In genomic region chr1:146312547-146312946, GRCm38 (mm10) we compare ENCODE assay signal across 21 mouse cellular contexts.
A peak's percentile ranks its signal among the peaks of the same experiment; 100 is the strongest.
DNase-seq lines count a peak whose midpoint lies in the region; ATAC-seq lines count a peak whose summit lies in the region.
"Had no signal": no experiment of that assay in that cellular context is flagged by ENCODE, and none has a peak within 500 bp of the region (broad histone marks: within the 10 kb centered on the region; RNA-seq: fewer than 3 reads in every experiment).

No protein-coding gene starts in this region.

- peak; percentile 4 to 18 for DNase-seq in cerebellum, postnatal 14 days
- DNase-seq in right cerebral cortex, postnatal 14 days, result peak; percentile 4
- no peak for DNase-seq in right cerebral cortex, postnatal 25 days
- DNase-seq in layer of hippocampus, adult 9-11 months, result peak; percentile 51
- DNase-seq in kidney, postnatal 36 days, result no peak
- no peak for DNase-seq in lung, postnatal 4 days
- DNase-seq in left cerebral cortex, postnatal 10 days (ENCODE audit: extremely low spot score in 1 of 2, low spot score in 2 of 2), result no peak
- DNase-seq: adrenal gland, adult 8-10 months; cerebellum, postnatal 36 days; gastrocnemius, postnatal 25 days; heart, adult 18-20 months; heart, postnatal 4 days; kidney, adult 9 months; kidney, postnatal 10 days; liver, embryonic 13.5 days; lung, adult 18-20 months; midbrain, embryonic 14.5 days; thymus, postnatal 14 days had no signal

- intact Hi-C loops in left cerebral cortex, postnatal 10 days (cut with DNase I), result no loop called here

- ATAC-seq in cerebellum, adult (ENCODE audit: insufficient number of reproducible peaks, low FRiP score, low TSS enrichment), result no peak
- ATAC-seq: intestine, embryonic 16.5 days; lung, postnatal 0 days had no signal

Comparison
In these comparisons a context has a peak if more than half of its experiments do, and no peak if none do; other contexts are left out.
1. DNase-seq: peak in cerebellum, postnatal 14 days (2 of 2), right cerebral cortex, postnatal 14 days (single experiment) and layer of hippocampus, adult 9-11 months (single experiment); none in right cerebral cortex, postnatal 25 days (single experiment), kidney, postnatal 36 days (0 of 2), lung, postnatal 4 days (0 of 2) and left cerebral cortex, postnatal 10 days (0 of 2).